Mouse (Mus musculus): ENCODE results near the gene Map3k3. TPM values are rescaled to one million over a fixed set of nuclear protein-coding genes. Genes with fewer than 3 reads are reported as not detected.

Gene Map3k3
- polyA plus RNA-seq, 1 experiment from 2014 or later: 26.0 TPM

GRCm38 (mm10) chr11:106154770-106155169 lies 70.4 kb downstream of the Map3k3 start:
- H3K27me3 ChIP-seq (replicated peaks; ENCODE audit: insufficient read depth, low read length): no peaks in the 10 kb centered on the region
- H3K36me3 ChIP-seq (ENCODE audit: insufficient read depth, low read length): peaks cover 50% of the 10 kb centered on the region
- H3K9me3 ChIP-seq (ENCODE audit: low read length): no peaks in the 10 kb centered on the region
- no peak for ATAC-seq
- TF ChIP-seq EP300 (IDR thresholded peaks at IDR 0.05) (no peak), CTCF (IDR thresholded peaks at IDR 0.05) (no peak)
- no peak overlapping the region for H3K9ac ChIP-seq (replicated peaks; ENCODE audit: low read depth)
- 72% methylated on average over 2 of the region's 2 CpGs for WGBS
- H3K27ac ChIP-seq (ENCODE audit: low read length): no peak overlapping the region
- H3K4me3 ChIP-seq (ENCODE audit: low read depth, low read length): no peak overlapping the region
- peaks cover 8% of the 10 kb centered on the region for H3K4me1 ChIP-seq (ENCODE audit: insufficient read depth, low read depth, low read length)
- no peak overlapping the region for H3K4me2 ChIP-seq (replicated peaks; ENCODE audit: low read depth, low read length)
- no peak for DNase-seq (ENCODE audit: low spot score)

DNA sequence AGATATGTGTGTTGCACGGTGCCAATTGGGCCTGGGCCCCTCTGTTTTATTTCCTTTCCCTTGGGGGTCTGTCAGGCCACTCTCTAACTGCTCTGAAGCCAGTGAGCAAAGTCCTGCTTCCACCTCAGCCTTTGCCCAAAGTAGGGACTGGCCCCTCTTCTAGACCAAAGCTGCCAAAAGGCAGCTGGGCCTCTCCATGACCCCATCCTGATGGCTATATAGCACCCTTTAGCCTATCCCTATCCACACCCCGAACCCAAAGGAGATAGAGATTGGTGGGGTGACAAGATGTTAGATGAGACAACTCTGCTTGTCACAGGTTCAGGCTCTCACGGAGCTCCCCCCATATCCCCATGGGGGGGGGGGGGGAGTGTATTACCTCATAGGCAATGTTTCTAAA lies 71.3 kb downstream of the Map3k3 start:
- Histone ChIP-seq H3K4me1 (ENCODE audit: insufficient read depth, low read depth, low read length) (peaks cover 11% of the 10 kb centered on the region), H3K9me3 (ENCODE audit: low read length) (no peaks in the 10 kb centered on the region), H3K27me3 (replicated peaks; ENCODE audit: insufficient read depth, low read length) (no peaks in the 10 kb centered on the region), H3K36me3 (ENCODE audit: insufficient read depth, low read length) (peaks cover 40% of the 10 kb centered on the region), H3K9ac (replicated peaks; ENCODE audit: low read depth) (no peak overlapping the region), H3K4me2 (replicated peaks; ENCODE audit: low read depth, low read length) (no peak overlapping the region), H3K4me3 (ENCODE audit: low read depth, low read length) (no peak overlapping the region), H3K27ac (ENCODE audit: low read length) (no peak overlapping the region)
- 49% methylated on average over 3 of the region's 3 CpGs for WGBS
- TF ChIP-seq CTCF (IDR thresholded peaks at IDR 0.05): no peak
- no peak for TF ChIP-seq EP300 (IDR thresholded peaks at IDR 0.05)
- no peak for ATAC-seq
- DNase-seq (ENCODE audit: low spot score): no peak

DNA sequence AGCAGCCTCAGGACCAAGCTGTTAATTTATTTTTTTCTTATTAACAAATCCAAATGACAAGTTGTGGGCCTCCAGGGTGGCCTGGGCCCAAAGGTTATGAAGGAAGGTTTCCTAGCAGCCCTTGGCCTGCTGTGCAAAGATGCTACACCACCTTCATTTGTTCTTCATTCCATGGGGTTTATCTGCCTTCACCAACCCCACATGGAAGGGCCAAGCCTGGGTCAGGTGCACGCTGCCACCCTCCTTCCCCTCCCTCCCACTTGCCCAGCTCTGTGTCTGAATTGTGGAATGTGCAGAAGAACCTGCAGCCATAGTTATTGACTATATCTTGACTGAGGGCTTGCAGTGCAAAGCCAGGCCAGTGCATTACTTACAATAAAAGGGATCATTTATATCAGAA lies 71.8 kb downstream of the Map3k3 start:
- H3K4me1 ChIP-seq (ENCODE audit: insufficient read depth, low read depth, low read length): peaks cover 15% of the 10 kb centered on the region
- ATAC-seq (no peak), DNase-seq (ENCODE audit: low spot score) (no peak)
- no peaks in the 10 kb centered on the region for H3K9me3 ChIP-seq (ENCODE audit: low read length)
- no peak overlapping the region for H3K9ac ChIP-seq (replicated peaks; ENCODE audit: low read depth)
- H3K27me3 ChIP-seq (replicated peaks; ENCODE audit: insufficient read depth, low read length): no peaks in the 10 kb centered on the region
- H3K27ac ChIP-seq (ENCODE audit: low read length): no peak overlapping the region
- H3K4me2 ChIP-seq (replicated peaks; ENCODE audit: low read depth, low read length): no peak overlapping the region
- H3K36me3 ChIP-seq (ENCODE audit: insufficient read depth, low read length): peaks cover 35% of the 10 kb centered on the region
- TF ChIP-seq CTCF (IDR thresholded peaks at IDR 0.05) (no peak), EP300 (IDR thresholded peaks at IDR 0.05) (no peak)
- no peak overlapping the region for H3K4me3 ChIP-seq (ENCODE audit: low read depth, low read length)
- 57% methylated on average over 1 of the region's 1 CpGs for WGBS

GRCm38 (mm10) chr11:106157154-106157553 lies 72.7 kb downstream of the Map3k3 start:
- TF ChIP-seq CTCF (IDR thresholded peaks at IDR 0.05) (no peak), EP300 (IDR thresholded peaks at IDR 0.05) (no peak)
- H3K36me3 ChIP-seq (ENCODE audit: insufficient read depth, low read length): peaks cover 31% of the 10 kb centered on the region

DNA sequence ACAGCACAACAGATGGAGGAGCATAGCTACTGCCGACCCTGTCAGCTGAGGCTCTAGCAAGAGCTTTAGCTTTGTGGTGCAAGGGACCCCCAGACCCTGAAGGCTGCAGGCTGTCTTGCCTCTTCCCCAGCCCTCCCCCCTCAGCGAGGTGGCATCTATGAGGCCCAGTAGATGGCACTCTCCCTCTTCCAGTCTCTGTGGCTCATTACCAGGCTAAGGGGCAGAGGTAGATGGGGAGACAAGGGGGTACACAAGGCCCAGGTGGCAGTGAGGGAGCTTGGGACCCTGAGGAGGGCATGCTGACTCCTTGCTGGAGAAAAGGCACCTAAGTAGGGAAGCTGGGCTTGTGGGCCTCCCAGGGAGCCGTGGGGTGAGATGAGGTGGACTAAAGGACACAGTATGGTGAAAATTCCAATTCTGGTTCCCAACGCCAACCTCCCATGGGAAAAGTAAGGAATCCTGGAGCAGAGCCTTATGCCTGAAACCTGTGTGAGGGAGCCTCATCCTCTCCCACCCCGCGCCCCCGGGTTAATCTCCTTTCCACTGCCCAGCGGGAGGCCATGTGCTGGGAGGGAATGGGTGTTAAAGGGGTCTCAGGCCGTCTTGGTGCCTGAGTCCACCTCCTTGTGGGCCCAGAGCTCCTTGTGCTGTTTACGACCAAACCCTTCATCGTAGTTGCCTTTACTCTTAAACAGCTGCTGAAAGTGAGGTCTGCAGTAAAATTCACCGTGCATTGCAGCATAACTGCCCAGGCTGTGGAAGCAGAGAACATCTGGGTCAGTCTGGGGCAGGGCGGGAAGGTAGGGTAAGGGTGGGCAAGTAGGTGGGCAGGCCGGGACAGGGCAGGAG lies 73.9 kb downstream of the Map3k3 start:
- Histone ChIP-seq H3K4me3 (ENCODE audit: low read depth, low read length) (peak overlapping the region; percentile 86), H3K27ac (ENCODE audit: low read length) (peak overlapping the region; percentile 93), H3K36me3 (ENCODE audit: insufficient read depth, low read length) (peaks cover 21% of the 10 kb centered on the region), H3K9ac (replicated peaks; ENCODE audit: low read depth) (0 out of 2 replicates have a peak overlapping the region, but pooled peaks have one; percentile 66), H3K27me3 (replicated peaks; ENCODE audit: insufficient read depth, low read length) (no peaks in the 10 kb centered on the region), H3K4me1 (ENCODE audit: insufficient read depth, low read depth, low read length) (peaks cover 17% of the 10 kb centered on the region), H3K9me3 (ENCODE audit: low read length) (no peaks in the 10 kb centered on the region), H3K4me2 (replicated peaks; ENCODE audit: low read depth, low read length) (peak overlapping the region; percentile 96)
- TF ChIP-seq EP300 (IDR thresholded peaks at IDR 0.05): no peak
- peak; percentile 72 for TF ChIP-seq CTCF (IDR thresholded peaks at IDR 0.05)
- ATAC-seq: no peak
- peak; percentile 40 for DNase-seq (ENCODE audit: low spot score)
- WGBS: 51% methylated on average over 14 of the region's 14 CpGs

More at GRCm38 (mm10) chr11:106157154-106157553, 72.7 kb downstream of the Map3k3 start:
- no peak overlapping the region for H3K27ac ChIP-seq (ENCODE audit: low read length)
- no peak overlapping the region for H3K4me2 ChIP-seq (replicated peaks; ENCODE audit: low read depth, low read length)
- H3K4me3 ChIP-seq (ENCODE audit: low read depth, low read length): no peak overlapping the region
- WGBS: 71% methylated on average over 7 of the region's 7 CpGs
- H3K27me3 ChIP-seq (replicated peaks; ENCODE audit: insufficient read depth, low read length): no peaks in the 10 kb centered on the region
- H3K9ac ChIP-seq (replicated peaks; ENCODE audit: low read depth): no peak overlapping the region
- H3K9me3 ChIP-seq (ENCODE audit: low read length): no peaks in the 10 kb centered on the region
- ATAC-seq: no peak
- H3K4me1 ChIP-seq (ENCODE audit: insufficient read depth, low read depth, low read length): peaks cover 15% of the 10 kb centered on the region
- no peak for DNase-seq (ENCODE audit: low spot score)

GRCm38 (mm10) chr11:106158930-106159215 lies 74.5 kb downstream of the Map3k3 start:
- peak overlapping the region; percentile 86 for H3K4me3 ChIP-seq (ENCODE audit: low read depth, low read length)
- peak overlapping the region; percentile 96 for H3K4me2 ChIP-seq (replicated peaks; ENCODE audit: low read depth, low read length)
- no peak for ATAC-seq
- 24% methylated on average over 9 of the region's 9 CpGs for WGBS
- no peaks in the 10 kb centered on the region for H3K27me3 ChIP-seq (replicated peaks; ENCODE audit: insufficient read depth, low read length)
- no peak for DNase-seq (ENCODE audit: low spot score)
- peak overlapping the region; percentile 93 for H3K27ac ChIP-seq (ENCODE audit: low read length)
- no peaks in the 10 kb centered on the region for H3K9me3 ChIP-seq (ENCODE audit: low read length)
- H3K36me3 ChIP-seq (ENCODE audit: insufficient read depth, low read length): peaks cover 17% of the 10 kb centered on the region
- peak overlapping the region; percentile 66; the same call in 1 of the 2 replicates for H3K9ac ChIP-seq (replicated peaks; ENCODE audit: low read depth)
- H3K4me1 ChIP-seq (ENCODE audit: insufficient read depth, low read depth, low read length): peaks cover 19% of the 10 kb centered on the region
- TF ChIP-seq EP300 (IDR thresholded peaks at IDR 0.05) (no peak), CTCF (IDR thresholded peaks at IDR 0.05) (no peak)

Data from lung, postnatal 0 days (tissue).